Mouse (Mus musculus): Measurements from ENCODE around the gene Map3k3. TPM values are rescaled to one million over a fixed set of nuclear protein-coding genes. Genes with fewer than 3 reads are reported as not detected.
"Not testable (repeated sequence)": the region's sequence is repeated elsewhere in the genome, so short reads cannot be mapped to it uniquely, and the experiment has no call there.

Map3k3 gene
- polyA plus RNA-seq, 1 experiment: 15.0 TPM

DNA sequence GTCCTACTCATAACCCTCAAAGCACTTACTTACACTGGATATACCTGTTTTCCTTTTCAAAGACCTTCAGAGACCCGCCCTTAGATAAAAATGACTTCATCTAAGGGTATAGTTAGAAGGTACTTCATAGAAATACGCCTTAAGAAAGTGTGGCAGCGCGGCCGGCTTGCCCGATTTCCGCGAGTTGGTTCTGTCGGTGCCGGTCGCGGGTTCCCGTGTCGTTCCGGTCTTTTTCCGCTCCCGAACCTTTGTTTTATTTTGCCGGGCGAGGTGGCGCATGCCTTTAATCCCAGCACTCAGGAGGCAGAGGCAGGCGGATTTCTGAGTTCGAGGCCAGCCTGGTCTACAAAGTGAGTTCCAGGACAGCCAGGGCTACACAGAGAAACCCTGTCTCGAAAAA is 17.8 kb upstream of the Map3k3 start:
- DNase-seq (ENCODE audit: low read depth, low spot score): not testable (repeated sequence)
- 6% methylated on average over 23 of the region's 23 CpGs for WGBS

DNA sequence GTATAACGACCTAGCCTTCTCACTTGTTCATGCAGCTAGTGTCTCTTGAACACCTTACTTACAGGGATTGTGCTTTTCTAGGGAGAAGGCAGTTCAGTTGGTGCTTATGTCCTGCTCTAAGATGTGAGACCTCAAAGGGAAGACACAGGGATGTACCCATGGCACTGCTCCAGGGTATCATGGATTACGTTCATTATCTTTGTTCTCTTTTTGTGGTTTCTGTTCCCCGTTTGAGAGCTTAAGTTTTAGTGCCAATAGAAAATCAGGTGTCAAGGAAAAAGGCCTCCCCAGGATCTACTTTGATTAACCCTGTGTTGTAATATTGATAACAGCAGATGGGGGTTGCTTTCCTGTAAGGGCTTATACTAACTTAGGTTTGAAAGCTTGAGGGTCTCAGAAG is 10.6 kb upstream of the Map3k3 start:
- DNase-seq (ENCODE audit: low read depth, low spot score): no peak
- 80% methylated on average over 3 of the region's 3 CpGs for WGBS

DNA sequence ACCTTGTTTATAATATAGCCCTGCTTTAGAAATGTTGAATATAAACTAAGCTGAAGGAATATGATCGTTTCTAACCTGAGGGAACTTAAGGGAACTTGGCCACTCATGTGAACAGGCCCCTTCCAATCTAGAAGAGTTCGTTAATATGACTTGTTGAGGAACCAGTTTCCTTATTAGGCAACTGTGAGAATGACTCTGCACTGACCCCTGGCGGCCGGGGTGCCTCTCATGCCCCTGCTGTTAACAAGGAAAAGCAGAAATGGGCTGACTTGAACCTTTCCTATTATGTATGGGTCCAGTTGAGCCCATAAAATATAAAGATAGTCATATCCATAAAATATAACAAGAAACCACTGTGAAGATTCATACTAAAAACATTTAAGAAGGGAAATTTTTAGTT is 8.1 kb upstream of the Map3k3 start:
- 0% methylated on average over 4 of the region's 4 CpGs for whole genome bisulfite sequencing
- peak; percentile 72 for DNase-seq (ENCODE audit: low read depth, low spot score)

DNA sequence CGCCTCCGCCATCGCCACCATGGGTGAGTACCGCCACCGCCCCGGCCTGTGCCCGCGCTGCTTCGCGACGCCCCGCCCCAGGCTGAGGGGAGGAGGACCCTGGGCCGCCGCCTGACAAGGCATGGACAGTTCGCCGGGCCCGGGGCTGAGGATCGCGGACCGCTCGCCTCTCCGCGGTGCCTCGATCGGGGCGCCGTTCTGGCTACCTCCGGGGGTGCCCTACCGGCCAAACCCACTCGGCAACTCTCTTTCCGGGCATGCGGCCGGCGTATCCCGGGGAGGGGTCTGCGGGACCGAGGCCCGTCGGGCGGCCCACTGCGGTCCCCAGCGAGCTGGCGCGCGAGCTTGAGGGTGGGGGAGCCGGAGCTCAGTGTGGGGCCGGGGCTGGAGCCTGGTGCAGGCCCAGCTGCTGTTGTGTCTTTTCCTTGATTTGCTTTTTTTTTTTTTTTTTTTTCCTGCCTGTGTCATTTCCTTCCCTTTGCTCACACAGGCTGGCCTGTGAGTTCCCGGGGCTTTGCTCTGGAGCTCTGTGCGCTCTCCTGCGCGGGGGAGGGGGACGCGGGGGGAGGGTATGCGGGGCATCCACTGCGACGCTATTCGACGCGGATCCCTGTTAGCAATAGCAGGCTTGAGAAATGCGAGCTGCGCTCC is 623 bp downstream of the Map3k3 start:
- under 1% methylated on average over 52 of the region's 61 CpGs for WGBS
- DNase-seq (ENCODE audit: low read depth, low spot score): no peak

DNA sequence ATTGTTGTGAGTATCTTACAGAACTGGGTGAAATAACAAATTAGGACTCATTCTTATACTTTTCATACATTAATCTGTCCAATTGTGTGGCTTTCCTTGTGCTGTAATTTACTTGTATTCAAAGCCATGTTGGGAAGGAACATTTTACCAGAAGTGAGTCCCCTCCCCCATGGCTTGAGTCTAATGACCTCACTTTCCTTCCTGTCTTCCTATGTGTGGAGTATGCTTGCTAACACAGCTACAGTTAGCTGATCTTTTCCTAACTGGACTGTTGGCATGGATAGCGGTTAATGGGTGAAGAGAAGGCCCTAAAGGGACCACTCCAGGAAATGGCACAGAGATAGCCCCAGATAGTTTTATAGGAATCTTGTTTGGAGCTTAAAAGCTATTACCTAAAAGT is 13.8 kb downstream of the Map3k3 start:
- WGBS: 84% methylated on average over 1 of the region's 1 CpGs

DNA sequence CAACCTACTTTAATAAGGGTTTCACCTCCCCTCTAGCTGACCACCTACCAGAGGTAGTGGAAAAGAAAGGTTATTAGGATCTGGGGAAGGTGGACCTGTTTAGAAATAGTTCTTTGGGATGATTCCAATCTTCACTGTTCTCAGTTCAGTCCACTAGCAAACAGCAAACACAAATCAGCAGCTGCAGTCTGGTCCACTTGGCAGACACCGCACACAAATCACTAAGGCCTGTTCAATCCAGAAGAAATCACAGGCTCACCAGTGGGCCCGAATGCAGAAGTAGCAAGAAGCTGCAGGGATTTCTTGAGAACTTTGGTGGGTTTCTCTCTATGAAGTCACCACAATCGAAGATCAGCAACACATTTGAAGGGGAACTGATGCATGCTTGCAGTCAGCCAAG is 18.5 kb downstream of the Map3k3 start:
- DNase-seq (ENCODE audit: low read depth, low spot score): no peak
- 70% methylated on average over 3 of the region's 3 CpGs for WGBS

More for the DNA sequence above, 13.8 kb downstream of the Map3k3 start:
- no peak for DNase-seq (ENCODE audit: low read depth, low spot score)

DNA sequence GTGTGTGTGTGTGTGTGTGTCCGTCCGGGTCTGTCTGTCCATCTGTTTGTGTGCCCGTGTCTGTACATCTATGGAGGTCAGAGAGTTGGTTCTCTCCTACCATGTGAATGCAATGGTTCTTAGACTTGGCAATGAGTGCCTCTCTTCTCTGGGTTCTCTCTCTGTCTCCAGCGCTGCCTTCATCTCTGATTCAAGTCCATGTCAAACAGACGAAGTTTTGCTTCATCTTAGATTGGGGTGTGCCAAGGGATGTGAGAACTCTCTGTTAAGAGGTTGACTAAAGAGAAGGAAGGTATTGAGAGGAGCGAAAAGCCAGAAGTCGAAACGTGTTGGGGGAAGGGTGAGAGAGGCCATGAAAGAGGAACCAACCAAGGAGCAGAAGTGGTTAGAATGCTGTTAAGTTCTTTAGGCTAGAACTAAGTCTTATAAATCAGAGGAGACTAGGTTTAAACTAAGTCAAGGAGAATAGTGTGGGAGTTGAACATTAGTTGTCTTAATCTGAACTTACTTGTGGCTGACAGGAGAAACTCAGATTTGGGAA is 21.7 kb downstream of the Map3k3 start:
- DNase-seq (ENCODE audit: low read depth, low spot score): no peak
- 79% methylated on average over 8 of the region's 8 CpGs for WGBS

DNA sequence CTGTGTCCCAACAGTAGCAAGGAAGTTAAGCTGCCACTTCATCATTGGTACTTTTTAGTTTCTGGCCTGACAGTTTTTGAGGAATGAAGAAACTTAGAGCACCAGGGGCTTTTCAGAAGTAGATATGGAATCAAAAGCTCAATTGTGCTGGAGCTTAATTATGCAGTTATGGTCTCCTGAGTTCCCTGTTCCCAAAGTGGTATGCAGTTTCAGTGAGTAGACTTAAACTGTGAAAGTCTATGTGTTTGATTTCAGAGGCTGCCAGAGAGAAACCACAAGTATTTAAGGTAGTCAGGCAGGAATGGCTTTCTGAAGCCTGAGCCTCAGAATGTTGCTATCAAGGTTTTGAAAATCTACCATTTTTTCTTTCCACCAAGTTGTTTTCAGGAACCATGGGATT is 27.3 kb downstream of the Map3k3 start:
- DNase-seq (ENCODE audit: low read depth, low spot score): no peak

DNA sequence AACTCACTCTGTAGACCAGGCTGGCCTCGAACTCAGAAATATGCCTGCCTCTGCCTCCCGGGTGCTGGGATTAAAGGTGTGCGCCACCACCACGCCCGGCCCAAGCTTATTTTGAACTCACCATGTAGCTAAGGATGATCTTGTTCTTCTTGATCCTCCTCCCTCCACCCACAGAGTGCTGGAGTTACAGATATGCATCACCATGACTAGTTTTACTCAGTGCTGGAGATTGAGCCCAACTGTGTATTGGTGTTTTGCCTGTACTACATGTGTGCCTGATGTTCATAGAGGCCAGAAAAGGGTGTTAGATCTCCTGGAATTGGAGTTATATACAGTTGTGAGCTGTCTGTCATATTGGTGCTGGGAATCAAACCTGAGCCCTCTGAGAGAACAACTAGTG is 37.8 kb downstream of the Map3k3 start:
- WGBS: 90% methylated on average over 5 of the region's 5 CpGs
- DNase-seq (ENCODE audit: low read depth, low spot score): no peak

DNA sequence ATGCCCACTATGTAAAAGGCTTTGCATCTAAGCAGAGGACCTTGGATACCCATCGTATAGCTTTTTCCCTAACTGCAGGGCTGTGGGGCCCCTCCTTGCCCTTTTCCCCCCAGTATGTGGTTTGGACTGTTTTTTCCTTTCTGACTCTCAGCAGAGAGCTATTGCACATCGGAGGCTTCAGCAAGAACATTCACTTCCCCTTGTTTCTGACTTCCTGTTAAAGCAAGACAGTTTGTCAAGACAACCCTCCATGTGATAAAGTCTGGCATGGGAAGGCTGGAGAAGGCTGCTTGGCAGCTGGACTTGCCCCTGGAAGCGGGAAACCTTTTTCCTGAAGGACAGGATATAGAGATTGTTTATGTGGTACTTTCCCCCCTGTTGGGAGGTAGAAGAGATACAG is 38.3 kb downstream of the Map3k3 start:
- 75% methylated on average over 3 of the region's 3 CpGs for WGBS
- no peak for DNase-seq (ENCODE audit: low read depth, low spot score)

DNA sequence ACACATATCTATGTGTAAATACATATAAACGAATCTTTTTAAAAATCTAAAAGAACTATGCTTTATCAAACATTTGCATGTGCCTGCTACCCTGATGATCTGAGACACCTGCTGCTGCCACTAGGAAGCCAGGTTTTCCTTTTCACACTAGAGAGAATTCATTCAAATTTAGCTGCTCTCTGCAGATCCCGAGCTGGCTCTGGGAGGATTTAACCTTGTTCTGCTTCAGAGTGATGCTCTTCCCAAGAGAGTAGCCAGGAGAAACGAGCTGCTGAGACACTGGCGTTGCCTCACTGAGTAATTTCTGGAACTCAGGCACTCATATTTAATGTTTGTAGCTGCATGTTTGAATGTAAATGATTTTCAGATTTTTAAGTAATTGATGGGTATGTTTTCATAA is 40.4 kb downstream of the Map3k3 start:
- 73% methylated on average over 4 of the region's 4 CpGs for WGBS
- no peak for DNase-seq (ENCODE audit: low read depth, low spot score)

DNA sequence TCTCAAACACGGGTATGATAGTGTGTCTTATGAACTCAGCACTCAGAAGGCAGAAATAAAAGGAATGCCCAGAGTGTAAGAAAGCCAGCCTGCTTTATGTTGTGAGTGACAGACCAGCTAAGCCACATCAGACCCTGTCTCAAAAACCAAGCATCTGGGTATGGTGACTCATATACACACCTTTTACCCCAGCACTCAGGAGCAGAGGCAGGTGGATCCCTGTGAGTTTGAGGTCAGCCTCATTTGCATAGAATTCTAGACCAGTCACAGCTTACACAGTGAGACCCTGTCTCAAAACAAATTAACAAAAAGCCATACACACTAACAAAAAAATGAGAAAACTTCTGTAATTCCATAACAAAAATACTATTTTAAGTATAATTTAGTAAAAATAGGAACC is 41.4 kb downstream of the Map3k3 start:
- 53% methylated on average over 1 of the region's 1 CpGs for WGBS
- DNase-seq (ENCODE audit: low read depth, low spot score): no peak

DNA sequence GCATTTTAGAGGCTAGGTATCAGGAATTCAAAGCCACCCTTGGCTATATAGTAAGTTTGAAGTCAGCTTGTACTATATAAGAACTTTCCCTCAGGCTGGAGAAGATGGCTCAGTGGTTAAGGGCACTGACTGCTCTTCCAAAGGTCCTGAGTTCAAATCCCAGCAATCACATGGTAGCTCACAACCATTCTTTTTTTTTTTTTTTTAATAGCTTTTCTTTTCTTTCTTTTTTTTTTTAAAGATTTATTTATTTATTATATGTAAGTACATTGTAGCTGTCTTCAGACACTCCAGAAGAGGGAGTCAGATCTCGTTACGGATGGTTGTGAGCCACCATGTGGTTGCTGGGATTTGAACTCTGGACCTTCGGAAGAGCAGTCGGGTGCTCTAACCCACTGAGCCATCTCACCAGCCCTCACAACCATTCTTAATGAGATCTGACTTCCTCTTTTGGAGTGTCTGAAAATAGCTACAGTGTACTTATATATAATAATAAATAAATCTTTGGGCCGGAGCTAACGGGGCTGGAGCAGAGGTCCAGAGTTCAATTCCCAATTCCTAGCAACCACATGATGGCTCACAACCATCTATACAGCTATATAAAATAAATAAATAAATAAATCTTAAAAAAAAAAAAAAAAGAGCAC is 42.4 kb downstream of the Map3k3 start:
- not testable (repeated sequence) for DNase-seq (ENCODE audit: low read depth, low spot score)
- 85% methylated on average over 6 of the region's 6 CpGs for WGBS

DNA sequence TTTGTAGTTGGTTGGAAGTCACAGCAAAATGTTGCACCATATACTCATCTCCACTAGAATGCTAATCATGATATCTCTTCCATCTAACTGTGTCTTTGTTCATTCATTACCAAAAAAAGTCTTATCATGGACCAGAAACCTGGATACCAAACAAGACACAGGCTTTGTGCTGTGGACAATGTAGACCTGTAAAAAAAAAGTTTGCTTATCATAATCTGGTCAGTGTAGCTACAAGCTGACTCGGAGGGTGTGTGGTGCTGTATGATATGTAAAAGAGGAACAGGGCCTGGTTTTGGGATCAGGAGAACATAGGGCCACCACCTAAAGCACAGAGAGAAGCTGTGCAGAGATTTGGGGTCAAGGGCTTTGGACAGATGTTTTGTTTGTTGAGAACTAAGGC is 45.1 kb downstream of the Map3k3 start:
- 77% methylated on average over 1 of the region's 1 CpGs for WGBS
- DNase-seq (ENCODE audit: low read depth, low spot score): no peak

DNA sequence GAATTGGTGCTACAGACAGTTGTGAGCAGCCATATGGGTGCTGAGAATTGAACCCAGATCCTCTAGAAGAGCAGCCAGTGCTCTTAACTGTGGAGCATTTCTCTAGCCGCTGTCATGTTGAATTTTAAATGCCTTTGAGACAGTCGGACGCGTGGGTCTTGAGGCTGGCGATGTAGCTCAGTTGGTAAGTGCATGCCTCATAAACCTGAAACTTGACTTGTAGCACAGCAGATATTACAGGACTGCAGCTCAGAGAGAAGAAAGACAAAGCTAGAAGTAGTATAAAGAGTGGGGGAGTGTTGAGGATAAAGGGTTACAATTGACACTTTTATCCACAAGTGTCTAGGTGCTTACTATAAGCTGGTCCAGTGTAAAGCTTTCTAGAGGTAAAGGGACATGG is 48.1 kb downstream of the Map3k3 start:
- DNase-seq (ENCODE audit: low read depth, low spot score): no peak
- WGBS: 93% methylated on average over 5 of the region's 5 CpGs

DNA sequence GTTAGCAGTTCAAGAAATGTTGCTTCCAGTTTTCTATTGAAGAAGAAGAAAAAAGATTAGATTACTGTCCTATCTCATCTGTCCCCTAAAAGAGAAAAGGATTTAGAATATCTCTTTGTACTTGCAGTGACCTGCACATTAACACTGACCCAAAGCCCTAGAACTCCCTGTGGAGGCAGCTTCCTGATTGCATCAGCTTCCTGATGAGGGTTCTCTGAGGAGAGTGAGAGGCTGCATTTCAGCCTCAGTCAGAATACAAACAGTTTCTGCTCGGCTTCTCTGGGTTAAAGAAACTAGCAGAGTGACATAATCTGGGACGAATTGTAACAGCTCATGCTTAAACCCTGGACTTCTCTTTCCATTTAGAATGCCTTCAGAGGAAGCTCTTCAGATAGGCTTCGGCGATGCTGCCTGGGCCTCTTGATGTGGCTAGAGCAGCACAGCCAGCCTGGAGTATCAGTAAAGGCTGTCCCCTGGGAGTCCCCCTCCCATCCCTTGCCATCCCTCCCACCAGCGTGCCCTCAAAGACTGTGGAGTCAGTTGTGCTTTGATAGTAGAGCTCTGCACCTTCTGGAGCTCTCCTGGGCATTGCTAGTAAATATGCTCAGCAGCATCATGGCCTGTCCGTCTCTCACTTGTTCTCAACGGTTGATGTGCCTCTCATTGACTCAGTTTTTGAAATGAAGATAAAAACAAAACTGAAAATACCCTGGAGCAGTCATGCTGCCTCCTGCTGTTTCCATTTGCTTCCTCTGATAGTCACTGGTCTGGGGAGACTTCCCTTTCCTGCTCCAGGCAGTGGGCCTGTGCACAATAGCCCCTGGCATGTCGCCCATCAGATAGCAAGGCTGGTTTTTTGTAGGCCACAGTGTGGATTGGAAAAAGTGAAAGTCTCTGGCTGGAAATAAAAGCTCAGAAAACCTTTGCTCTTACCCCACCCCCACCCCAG is 50.4 kb downstream of the Map3k3 start:
- DNase-seq (ENCODE audit: low read depth, low spot score): peak; percentile 65
- WGBS: 22% methylated on average over 8 of the region's 8 CpGs

DNA sequence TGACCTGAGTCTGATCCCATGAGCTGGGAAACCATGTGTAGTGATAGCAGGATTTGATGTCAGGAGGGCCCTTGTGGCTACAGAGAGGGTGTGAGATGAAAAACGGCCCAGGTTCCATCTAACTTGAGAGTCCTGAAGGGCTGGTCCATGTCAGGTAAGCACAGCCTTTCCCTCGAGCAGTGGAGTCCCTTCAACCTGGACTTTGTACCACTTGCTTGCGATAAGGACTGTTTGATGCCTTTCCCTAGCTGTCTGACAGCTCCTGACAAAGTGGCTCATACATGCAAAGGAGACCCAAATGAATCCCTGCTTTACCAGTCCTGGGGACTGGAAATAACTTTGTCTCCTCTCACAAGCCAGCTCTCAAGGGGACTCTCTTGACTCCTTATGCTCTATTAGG is 66.8 kb downstream of the Map3k3 start:
- 51% methylated on average over 3 of the region's 3 CpGs for WGBS
- no peak for DNase-seq (ENCODE audit: low read depth, low spot score)

DNA sequence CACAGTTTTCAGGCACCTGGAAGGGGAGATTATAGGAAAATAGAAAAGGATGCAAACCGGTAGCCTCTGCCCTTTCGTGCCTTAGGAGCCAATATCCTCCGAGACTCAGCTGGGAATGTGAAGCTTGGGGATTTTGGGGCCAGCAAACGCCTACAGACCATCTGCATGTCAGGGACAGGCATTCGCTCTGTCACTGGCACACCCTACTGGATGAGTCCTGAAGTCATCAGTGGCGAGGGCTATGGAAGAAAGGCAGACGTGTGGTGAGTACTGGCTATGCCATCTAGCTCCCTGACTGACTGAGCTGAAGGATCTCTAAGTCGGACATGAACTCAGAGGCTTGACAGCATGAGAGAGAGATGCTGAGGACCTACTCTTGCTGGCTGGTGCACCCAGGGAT is 67.7 kb downstream of the Map3k3 start:
- no peak for DNase-seq (ENCODE audit: low read depth, low spot score)
- 84% methylated on average over 8 of the region's 8 CpGs for WGBS

DNA sequence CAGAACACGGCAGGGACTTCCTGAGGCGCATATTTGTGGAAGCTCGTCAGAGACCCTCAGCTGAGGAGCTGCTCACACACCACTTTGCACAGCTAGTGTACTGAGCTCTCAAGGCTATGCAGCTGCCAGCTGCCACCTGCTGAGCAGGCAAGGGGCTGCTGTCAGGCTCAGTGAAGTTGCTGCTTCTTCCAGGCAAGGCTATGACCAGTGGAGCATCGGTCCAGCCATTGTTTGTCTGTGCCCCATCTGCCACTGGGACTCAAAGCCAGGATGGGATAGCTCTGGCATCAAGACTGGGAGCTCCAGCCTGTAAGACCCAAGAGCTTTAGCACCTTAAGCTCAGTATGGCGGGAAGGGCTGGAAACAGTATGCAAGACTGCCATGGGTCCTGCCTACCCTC is 69.7 kb downstream of the Map3k3 start:
- WGBS: 84% methylated on average over 5 of the region's 5 CpGs
- DNase-seq (ENCODE audit: low read depth, low spot score): no peak

DNA sequence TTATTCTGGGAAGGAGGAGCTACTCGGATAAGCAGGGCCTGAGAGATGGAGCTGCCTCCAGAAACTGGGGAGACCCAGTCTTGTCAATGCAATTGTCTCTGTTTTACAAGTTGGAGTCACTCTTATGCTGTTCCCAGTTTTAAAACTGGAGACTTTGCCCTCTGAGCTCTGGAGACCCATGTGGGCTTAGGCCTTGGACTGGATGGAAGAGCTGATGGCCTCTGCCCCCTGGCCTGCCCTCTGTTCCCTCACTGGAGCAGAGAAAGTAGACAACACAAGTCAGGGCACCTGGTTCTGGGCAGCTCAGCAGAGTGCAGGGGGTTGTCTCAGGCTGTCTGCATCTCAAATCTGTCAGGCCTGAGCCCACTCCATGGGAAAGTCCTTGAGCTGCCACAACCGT is 70.4 kb downstream of the Map3k3 start:
- 75% methylated on average over 2 of the region's 2 CpGs for WGBS

More for the DNA sequence above, 70.4 kb downstream of the Map3k3 start:
- no peak for DNase-seq (ENCODE audit: low read depth, low spot score)

Measured in large intestine, adult 2 months (tissue).